Mouse (Mus musculus) heart, adult 9 months (tissue): Measurements from ENCODE around the gene Actc1.

Experiments
- DNase-seq, 2 experiments: peaks; one replicate each; pipeline ENCODE4 v3.0.0; 2022; ENCODE audit warnings: low spot score in 2 of 2

Actc1 gene

GRCm38 (mm10) chr2:114052696-114053598 lies at the start of gene Actc1:
Gene Actc1 (minus strand): TSS chr2:114053548.
- DNase-seq = peak; percentile 64 to 78

- DNase-seq = no peak
Observed at GRCm38 (mm10) chr2:114102471-114102870, 49.1 kb upstream of the Actc1 start.

- DNase-seq = no peak
Observed at GRCm38 (mm10) chr2:114100834-114101233, 47.5 kb upstream of the Actc1 start.

GRCm38 (mm10) chr2:114099816-114100215 lies 46.5 kb upstream of the Actc1 start:
- no peak for DNase-seq

GRCm38 (mm10) chr2:114099109-114099508 lies 45.8 kb upstream of the Actc1 start:
- DNase-seq = no peak

GRCm38 (mm10) chr2:114097627-114098026 lies 44.3 kb upstream of the Actc1 start:
- DNase-seq = peak in 1 of 2 experiments; percentile 17

- no peak for DNase-seq
Observed at GRCm38 (mm10) chr2:114096570-114096969, 43.2 kb upstream of the Actc1 start.

GRCm38 (mm10) chr2:114095348-114095747 lies 42.0 kb upstream of the Actc1 start:
- no peak for DNase-seq

GRCm38 (mm10) chr2:114094696-114095095 lies 41.3 kb upstream of the Actc1 start:
- DNase-seq = no peak

GRCm38 (mm10) chr2:114093577-114093976 lies 40.2 kb upstream of the Actc1 start:
- DNase-seq = peak in 1 of 2 experiments; percentile 2

GRCm38 (mm10) chr2:114089862-114090261 lies 36.5 kb upstream of the Actc1 start:
- DNase-seq = no peak

- DNase-seq = no peak
Observed at GRCm38 (mm10) chr2:114087271-114087670, 33.9 kb upstream of the Actc1 start.

GRCm38 (mm10) chr2:114071876-114072275 lies 18.5 kb upstream of the Actc1 start:
- peak; percentile 40 to 66 for DNase-seq

GRCm38 (mm10) chr2:114066226-114066625 lies 12.9 kb upstream of the Actc1 start:
- DNase-seq = no peak

GRCm38 (mm10) chr2:114064004-114064403 lies 10.7 kb upstream of the Actc1 start:
- no peak for DNase-seq

GRCm38 (mm10) chr2:114060071-114060591 lies 6.8 kb upstream of the Actc1 start:
- DNase-seq = no peak

- DNase-seq = no peak
Observed at GRCm38 (mm10) chr2:114059608-114060007, 6.3 kb upstream of the Actc1 start.

- DNase-seq = peak in 1 of 2 experiments; percentile 57
Observed at GRCm38 (mm10) chr2:114058226-114058796, 5.0 kb upstream of the Actc1 start.

GRCm38 (mm10) chr2:114057303-114057853 lies 4.0 kb upstream of the Actc1 start:
- DNase-seq = peak; percentile 86 to 90

- peak; percentile 79 to 84 for DNase-seq
Observed at GRCm38 (mm10) chr2:114054129-114054528, 781 bp upstream of the Actc1 start.

GRCm38 (mm10) chr2:114051871-114052241 lies 1.5 kb downstream of the Actc1 start:
- DNase-seq = no peak

- no peak for DNase-seq
Observed at GRCm38 (mm10) chr2:114051111-114051870, 2.1 kb downstream of the Actc1 start.
